Mouse (Mus musculus): ENCODE results near the gene Tmem174.

Gene Tmem174

DNA sequence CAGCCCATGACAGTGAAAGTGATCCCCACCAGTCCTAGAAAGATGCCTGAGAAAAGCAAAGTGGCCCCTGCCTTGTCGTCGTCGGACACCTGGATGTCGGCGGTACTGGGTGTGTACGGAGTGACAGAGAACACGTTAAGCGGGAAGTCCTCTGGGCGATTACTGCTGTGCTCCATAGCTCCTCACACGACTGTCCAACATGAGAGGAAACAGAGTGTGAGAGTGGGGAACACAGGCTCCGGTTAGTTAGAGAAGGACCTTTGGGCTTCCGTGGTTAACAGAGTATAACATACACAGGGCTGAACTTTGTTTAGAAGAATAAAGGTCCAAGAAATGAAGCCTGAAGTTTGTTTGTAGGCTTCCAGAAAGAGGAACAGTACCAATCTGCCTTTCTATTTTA lies at the start of gene Tmem174:
Tmem174 (minus strand) TSS at position 266 of the 400 bp plus-strand sequence.
- DNase-seq (ENCODE audit: low spot score in 2 of 2), result no peak

- no peak for DNase-seq (ENCODE audit: low spot score in 2 of 2)
Observed at GRCm38 (mm10) chr13:98684144-98684900, 47.1 kb upstream of the Tmem174 start.

DNA sequence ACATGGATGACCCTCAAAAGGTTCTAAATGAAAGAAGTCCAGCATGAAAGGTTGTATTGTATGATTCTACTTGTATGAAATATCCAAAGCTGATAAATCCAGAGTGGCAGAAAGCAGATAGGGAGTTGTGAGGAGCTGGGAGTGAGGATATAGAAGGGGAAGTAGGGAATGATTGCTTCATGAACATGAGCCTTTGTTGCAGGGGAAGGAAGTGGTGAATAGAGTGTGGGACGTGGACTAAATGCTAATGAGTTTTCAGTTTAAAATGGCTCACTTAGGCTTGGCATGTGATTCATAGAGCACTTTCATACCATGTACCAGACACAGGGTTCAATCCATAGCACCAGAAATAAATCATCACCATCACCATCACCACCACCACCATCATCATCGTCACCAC lies 46.2 kb upstream of the Tmem174 start:
- DNase-seq (ENCODE audit: low spot score in 2 of 2), result no peak

DNA sequence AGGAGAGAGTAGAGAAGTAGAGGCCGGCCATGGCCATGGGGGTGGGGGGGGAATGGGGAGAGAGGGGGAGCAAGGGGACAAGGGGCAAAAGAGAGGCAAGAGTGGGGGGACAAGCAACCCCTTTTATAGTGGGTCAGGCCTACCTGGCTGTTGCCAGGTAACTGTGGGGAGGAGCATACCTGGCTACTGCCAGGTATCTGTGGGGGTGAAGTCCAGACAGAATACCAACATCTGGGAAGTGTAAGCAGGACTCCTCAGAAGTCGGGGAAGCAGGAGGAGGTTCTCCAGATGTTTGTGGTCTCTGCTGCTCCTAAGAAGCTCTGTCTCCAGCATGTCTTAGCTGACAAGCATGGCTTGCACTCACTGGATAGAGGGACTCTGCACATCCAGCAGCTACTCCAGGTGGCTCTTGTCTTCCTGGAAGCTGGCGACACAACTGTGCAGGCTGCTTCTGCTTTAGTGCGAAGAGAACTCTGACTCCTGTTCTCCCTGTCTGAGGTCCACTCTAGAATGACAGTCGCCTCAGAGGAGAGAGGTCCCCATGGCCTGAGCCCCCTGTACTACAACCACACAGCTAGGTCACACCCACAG lies 43.4 kb upstream of the Tmem174 start:
- no peak for DNase-seq (ENCODE audit: low spot score in 2 of 2)

DNA sequence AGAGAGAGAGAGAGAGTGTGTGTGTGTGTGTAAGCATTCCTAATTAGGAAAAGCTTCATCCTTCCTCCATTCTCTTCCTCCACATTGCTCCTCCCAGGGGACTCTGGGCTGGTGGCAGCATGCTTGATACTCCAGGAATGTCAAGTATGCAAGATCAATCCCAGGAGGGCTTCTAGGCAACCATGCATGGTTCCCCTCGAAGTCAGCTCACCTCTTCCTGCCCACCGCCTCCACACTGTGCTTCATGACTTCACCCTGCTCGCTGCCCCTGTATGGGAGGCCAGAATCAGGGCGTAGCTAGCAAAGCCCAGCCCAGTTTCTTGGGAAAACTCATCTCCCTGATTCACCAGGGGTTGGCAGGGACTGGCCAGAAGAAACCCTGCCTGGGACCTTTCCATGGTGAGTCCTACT lies 42.4 kb upstream of the Tmem174 start:
- no peak for DNase-seq (ENCODE audit: low spot score in 2 of 2)

GRCm38 (mm10) chr13:98679230-98679629 lies 42.0 kb upstream of the Tmem174 start:
- DNase-seq (ENCODE audit: low spot score in 2 of 2), result no peak

DNA sequence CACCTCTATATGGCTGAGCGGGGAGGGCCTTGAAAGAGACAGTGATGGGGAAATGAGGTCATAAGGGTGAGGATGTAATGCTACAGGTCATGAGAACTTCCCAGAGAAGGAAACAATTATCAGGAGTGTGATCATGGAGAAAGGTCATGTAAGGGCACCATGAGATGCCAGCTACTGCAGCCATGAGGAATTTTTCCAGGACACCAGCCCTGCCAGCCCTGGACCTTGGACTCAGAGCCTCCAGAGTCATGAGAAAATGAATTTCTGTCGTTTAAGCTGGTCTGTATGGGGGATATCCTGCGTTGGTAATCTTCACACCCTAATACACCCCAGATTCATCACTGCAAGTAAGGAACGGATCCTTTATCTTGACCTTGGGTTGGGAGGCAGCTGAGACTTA lies 36.7 kb upstream of the Tmem174 start:
- no peak for DNase-seq (ENCODE audit: low spot score in 2 of 2)

DNA sequence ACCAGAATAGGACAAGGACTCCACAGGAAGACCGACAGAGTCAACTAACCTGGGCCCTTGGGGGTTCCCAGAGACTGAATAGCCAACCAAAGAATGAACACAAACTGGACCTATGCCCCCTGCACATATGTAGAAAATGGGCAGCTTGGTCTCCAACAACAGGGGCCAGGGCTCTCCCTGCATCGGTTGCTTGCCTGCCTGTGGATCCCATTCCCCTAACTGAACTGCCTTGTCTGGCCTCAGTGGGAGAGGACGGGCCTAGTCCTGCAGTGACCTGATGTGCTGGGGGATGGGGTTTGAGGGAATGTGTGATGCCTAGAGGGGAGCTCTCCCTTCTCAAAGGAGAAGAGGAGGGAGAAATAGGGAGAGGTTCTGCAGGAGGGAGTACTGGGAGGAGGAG lies 32.1 kb upstream of the Tmem174 start:
- DNase-seq (ENCODE audit: low spot score in 2 of 2), result no peak

DNA sequence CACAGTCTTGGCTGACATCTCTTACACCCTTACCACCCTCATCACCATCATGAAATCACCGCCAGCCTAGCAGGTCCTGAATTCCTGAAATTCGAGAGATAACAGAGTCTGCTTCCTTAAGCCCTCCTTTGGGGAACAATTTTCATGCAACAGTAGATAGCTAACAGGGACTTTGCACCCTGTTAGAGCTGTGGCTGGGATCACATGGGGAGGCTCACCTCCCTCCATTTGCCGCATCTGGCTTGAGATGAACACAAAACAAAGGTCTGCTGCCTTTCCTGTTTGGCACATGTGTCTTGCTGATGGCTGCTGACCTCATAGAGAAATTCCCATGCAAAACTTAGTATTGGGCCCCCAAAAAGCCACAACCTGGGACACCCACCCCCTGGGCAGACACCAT lies 30.1 kb upstream of the Tmem174 start:
- no peak for DNase-seq (ENCODE audit: low spot score in 2 of 2)

- no peak for DNase-seq (ENCODE audit: low spot score in 2 of 2)
Observed at GRCm38 (mm10) chr13:98665240-98665639, 28.0 kb upstream of the Tmem174 start.

DNA sequence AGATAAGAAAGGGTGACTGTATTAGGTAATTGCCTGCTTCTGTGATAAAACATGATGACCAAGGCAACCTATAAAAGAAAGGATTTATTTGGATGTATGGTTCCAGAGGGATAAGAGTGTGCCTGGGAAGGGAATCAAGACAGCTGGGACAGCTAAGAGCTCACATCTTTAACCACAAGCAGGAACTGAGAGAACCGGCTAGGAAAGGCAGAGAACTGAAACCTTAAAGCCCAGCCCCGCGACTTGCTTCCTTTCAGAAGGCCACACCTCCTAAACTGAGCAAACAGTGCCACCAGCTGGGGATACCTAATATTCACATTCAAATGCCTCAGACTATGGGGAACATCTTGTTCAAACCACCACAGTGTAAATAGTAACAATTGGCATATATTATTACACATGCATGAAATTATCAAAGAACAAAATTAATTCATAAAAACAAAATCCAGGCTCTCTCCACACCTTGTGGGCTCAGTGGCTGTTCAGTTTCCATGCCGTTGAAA lies 25.0 kb upstream of the Tmem174 start:
- no peak for DNase-seq (ENCODE audit: low spot score in 2 of 2)

GRCm38 (mm10) chr13:98656034-98656471 lies 18.8 kb upstream of the Tmem174 start:
- peak in 1 of 2 experiments; percentile 7 for DNase-seq (ENCODE audit: low spot score in 2 of 2)

DNA sequence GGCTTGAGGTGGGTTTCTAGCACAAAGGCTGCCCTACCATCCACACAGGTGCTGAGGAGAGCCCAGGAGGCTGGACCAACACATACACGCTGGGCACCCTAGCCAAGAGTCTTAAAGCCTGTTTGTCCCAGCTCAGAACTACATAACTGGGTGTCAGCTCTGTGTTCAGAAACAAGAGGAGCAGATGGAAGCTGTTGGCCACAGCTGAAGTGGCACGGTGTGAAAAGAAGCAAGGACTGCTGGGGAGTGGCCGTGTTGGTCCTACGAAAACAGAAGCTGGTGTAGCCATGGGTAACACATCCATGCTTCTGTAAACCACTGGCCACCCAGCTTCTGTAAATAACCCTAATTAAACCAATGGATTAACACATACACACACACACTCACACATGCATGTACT lies 18.1 kb upstream of the Tmem174 start:
- no peak for DNase-seq (ENCODE audit: low spot score in 2 of 2)

- no peak for DNase-seq (ENCODE audit: low spot score in 2 of 2)
Observed at GRCm38 (mm10) chr13:98654129-98654939, 17.1 kb upstream of the Tmem174 start.

DNA sequence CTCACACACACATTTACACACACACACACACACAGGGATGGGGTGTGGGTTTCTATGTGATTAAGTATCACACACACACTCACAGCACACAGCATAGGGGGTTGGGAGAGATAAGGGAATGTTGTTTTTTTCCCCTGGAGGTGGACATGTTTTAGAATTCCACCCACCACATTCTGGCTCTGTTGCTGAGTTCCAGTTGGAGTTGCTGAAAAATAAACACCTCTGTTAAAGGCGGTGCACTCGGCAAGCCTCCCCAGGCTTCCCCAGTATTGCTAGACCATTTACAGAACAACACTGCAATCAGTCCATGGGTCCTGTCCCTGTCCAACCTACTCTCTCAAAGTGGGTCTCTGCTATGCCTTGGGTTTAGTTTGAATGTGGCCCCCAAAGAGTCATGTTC lies 15.0 kb upstream of the Tmem174 start:
- DNase-seq (ENCODE audit: low spot score in 2 of 2), result no peak

GRCm38 (mm10) chr13:98651228-98651977 lies 14.2 kb upstream of the Tmem174 start:
- DNase-seq (ENCODE audit: low spot score in 2 of 2), result no peak

DNA sequence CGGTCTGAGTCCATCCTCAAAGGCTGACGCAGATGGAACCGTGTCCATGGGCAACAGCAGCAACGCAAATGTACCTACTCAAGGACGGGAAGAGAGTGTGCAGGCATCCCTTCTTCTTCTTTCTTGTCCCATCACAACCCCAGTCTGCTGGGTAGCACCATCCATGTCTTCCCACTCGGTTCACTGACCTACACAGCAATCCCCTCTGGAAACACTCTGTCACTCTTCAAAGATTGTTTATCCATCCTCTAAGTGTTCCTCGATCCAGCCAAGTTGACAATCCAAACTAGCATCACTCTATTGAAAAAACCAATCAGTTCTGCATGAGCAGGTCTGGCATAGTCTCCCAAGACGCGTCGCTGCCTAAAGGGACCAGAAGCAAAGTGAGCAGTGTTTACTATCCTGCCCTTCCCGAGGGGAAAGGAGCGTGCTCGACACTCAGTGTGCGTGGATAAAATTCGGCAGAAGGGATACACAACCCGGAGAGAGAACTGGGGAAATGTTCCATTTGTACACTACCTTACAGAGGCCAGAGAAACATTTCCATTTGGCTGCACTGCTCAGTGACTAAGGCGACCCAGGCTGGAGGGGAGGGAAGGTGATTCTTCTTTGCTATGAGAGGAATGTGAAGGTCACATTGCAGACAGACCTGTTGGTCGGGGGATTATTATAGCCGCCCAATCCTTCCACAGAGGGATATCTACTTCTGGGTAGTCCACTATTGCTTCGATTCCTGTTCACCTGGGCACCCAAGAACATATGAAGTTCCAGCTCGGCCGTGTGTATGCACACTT lies 10.8 kb upstream of the Tmem174 start:
- DNase-seq (ENCODE audit: low spot score in 2 of 2), result no peak

DNA sequence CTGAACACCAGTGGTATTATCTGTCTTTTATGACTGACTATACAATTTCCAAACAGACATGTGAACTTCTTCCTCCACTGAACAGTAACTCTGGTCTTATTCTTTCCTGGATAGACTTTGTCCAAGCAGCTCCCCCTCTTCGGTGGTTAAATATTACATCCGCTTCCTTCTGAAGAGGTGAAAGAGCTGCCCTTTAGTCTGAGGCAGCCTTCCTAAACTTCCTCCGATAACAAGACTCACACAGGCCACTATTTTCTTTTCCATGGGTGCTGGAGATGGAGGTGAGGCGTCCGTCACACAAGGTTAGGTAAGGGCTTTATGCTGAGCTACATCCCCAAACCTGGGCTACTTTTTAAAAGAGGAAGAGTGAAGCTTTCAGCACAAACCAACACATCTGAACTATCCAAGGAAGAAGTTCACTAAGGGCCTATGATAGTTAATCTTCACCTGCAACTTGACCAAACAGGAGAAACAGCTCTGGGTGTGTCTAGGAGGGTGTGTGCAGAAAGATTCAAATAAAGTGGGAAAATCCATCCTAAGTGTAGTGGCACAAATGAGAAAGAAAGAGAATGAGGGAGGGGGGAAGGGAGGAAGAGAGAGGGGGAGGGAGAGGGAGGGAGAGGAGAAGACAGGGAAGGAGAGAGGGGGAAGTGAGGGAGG lies 1.4 kb upstream of the Tmem174 start:
- DNase-seq (ENCODE audit: low spot score in 2 of 2), result no peak

- no peak for DNase-seq (ENCODE audit: low spot score in 2 of 2)
Observed at GRCm38 (mm10) chr13:98636571-98636970, 639 bp downstream of the Tmem174 start.
